Mouse (Mus musculus) neural tube, embryonic 12.5 days (tissue): ENCODE results near the gene Gria3. TPM values are rescaled to one million over a fixed set of nuclear protein-coding genes. Genes with fewer than 3 reads are reported as not detected.

Source experiments
- ATAC-seq: fragments of 200-750 bp; cut with Nextera tagmentation; 2 replicates; pipeline ENCODE4 v1.8.0; 2017; ENCODE audit warnings: low read depth, mild to moderate bottlenecking, moderate TSS enrichment, moderate library complexity; ENCODE audit not compliant: low FRiP score
- H3K27ac ChIP-seq: fragments of 300-500 bp; sonication (generic); 2 replicates; pipeline ENCODE4 v1.5.1; 2016
- H3K27me3 ChIP-seq: fragments of 300-500 bp; sonication (generic); replicated peaks from 2 replicates; pipeline ENCODE4 v1.6.1; 2016; ENCODE audit warnings: mild to moderate bottlenecking
- H3K36me3 ChIP-seq: fragments of 300-500 bp; sonication (generic); 2 replicates; pipeline ENCODE4 v1.6.1; 2016; ENCODE audit warnings: mild to moderate bottlenecking
- H3K4me1 ChIP-seq: fragments of 300-500 bp; sonication (generic); 2 replicates; pipeline ENCODE4 v1.6.1; 2016
- H3K4me2 ChIP-seq: fragments of 300-500 bp; sonication (generic); replicated peaks from 2 replicates; pipeline ENCODE4 v1.6.1; 2016; ENCODE audit warnings: mild to moderate bottlenecking
- H3K4me3 ChIP-seq: fragments of 300-500 bp; sonication (generic); 2 replicates; pipeline ENCODE4 v1.5.1; 2016
- H3K9ac ChIP-seq: fragments of 300-500 bp; sonication (generic); 2 replicates; pipeline ENCODE4 v1.6.1; 2016; ENCODE audit warnings: mild to moderate bottlenecking
- H3K9me3 ChIP-seq: fragments of 300-500 bp; sonication (generic); 2 replicates; pipeline ENCODE4 v1.6.1; 2016; ENCODE audit warnings: mild to moderate bottlenecking
- WGBS: fragments of 180-500 bp; shearing (Covaris S2); methylation state at CpG from one replicate; pipeline ENCODE4 v1.1.7; 2016; 5-methylcytosine and 5-hydroxymethylcytosine counted together
- polyA plus RNA-seq: library from polyadenylated mRNA; unstranded; fragments of >200 nt; fragmentation: Nextera tagmentation; extraction: Ambion mirVana; gene quantifications from 2 replicates; pipeline ENCODE4 v1.2.1, GENCODE M21; 2016

The Gria3 gene
- polyA plus RNA-seq, 1 experiment from 2014 or later, result 6.4 TPM

DNA sequence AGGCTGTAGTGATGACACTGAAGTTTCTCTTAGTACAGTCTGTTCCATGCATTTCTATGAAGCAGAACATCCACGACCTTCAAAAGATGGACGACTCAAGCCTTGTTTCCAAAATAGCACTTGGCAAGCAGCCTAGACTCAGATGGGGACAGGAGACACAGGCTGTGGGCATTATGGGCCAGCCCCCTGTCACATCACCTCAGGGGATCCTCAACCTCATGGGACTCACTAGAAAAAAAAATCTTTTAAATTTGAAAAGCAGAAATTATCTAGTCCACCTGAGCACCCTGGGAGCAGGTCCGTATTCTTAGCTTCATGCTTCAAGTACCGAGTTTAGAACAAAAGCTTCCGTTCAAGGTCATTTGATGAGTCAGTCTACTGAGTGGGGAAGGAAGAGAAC lies 38.2 kb downstream of the Gria3 start:
- ATAC-seq, result no peak
- Histone ChIP-seq H3K27ac (no peak overlapping the region), H3K27me3 (no peaks in the 10 kb centered on the region), H3K9me3 (no peaks in the 10 kb centered on the region), H3K4me1 (no peaks in the 10 kb centered on the region), H3K4me2 (no peak overlapping the region), H3K36me3 (no peaks in the 10 kb centered on the region), H3K4me3 (no peak overlapping the region), H3K9ac (no peak overlapping the region)
- 86% methylated on average over 5 of the region's 5 CpGs for WGBS

DNA sequence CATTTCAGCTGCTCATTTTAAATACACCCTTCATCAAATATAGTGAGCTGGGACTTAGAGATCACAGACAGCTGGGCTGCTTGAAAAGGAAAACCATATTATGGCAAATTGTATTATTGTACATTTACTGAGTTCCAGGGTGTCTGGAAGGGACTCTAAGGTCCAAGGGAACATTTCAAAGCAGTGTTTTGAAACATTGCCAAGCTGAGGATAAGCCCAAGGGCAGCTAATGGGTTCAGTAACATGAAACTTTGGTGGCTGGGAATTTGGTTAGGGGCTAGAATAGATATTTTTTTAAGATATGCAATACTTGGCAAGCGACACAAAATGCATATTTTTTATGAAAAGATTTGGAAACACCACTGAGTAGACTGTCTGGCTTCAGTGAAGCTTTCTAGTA lies 48.2 kb downstream of the Gria3 start:
- 71% methylated on average over 1 of the region's 1 CpGs for WGBS

GRCm38 (mm10) chrX:41477486-41477885 lies 76.8 kb downstream of the Gria3 start:
- 84% methylated on average over 2 of the region's 2 CpGs for WGBS
- no peak for ATAC-seq
- Histone ChIP-seq H3K4me3 (no peak overlapping the region), H3K9ac (no peak overlapping the region), H3K9me3 (no peaks in the 10 kb centered on the region), H3K27me3 (no peaks in the 10 kb centered on the region), H3K4me2 (no peak overlapping the region), H3K27ac (no peak overlapping the region), H3K4me1 (no peaks in the 10 kb centered on the region), H3K36me3 (no peaks in the 10 kb centered on the region)

More for the DNA sequence above, 48.2 kb downstream of the Gria3 start:
- H3K9ac ChIP-seq, result no peak overlapping the region
- no peak overlapping the region for H3K4me2 ChIP-seq
- H3K9me3 ChIP-seq, result no peaks in the 10 kb centered on the region
- no peak for ATAC-seq
- H3K27me3 ChIP-seq, result no peaks in the 10 kb centered on the region
- H3K4me3 ChIP-seq, result no peak overlapping the region
- no peaks in the 10 kb centered on the region for H3K36me3 ChIP-seq
- H3K4me1 ChIP-seq, result no peaks in the 10 kb centered on the region
- H3K27ac ChIP-seq, result no peak overlapping the region

- WGBS, result 80% methylated on average over 4 of the region's 4 CpGs
- no peak for ATAC-seq
Observed at GRCm38 (mm10) chrX:41496528-41496927, 95.9 kb downstream of the Gria3 start.

DNA sequence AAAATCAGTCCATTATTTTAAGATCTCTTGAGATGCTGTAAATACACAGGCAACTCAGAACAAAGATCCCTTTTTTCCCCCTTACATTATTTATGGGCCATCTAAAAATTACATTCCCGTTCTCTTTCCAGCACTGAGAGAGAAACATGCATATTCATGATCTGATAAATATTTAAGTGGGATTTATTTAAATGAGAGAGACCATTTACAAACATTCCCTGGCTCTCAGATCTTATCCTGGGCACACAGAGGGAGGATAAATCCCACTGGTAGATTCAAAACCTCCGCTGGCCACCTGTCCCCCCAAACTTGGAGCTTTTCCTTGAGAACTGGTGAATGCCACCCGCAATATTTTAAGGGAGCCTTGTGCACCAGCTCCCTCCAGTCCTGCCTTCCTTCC lies 104.7 kb downstream of the Gria3 start:
- H3K27ac ChIP-seq, result no peak overlapping the region
- no peak for ATAC-seq
- H3K36me3 ChIP-seq, result no peaks in the 10 kb centered on the region
- no peaks in the 10 kb centered on the region for H3K9me3 ChIP-seq
- H3K4me1 ChIP-seq, result no peaks in the 10 kb centered on the region
- H3K9ac ChIP-seq, result no peak overlapping the region
- no peak overlapping the region for H3K4me3 ChIP-seq
- WGBS, result 43% methylated on average over 3 of the region's 3 CpGs
- no peak overlapping the region for H3K4me2 ChIP-seq
- no peaks in the 10 kb centered on the region for H3K27me3 ChIP-seq

More at GRCm38 (mm10) chrX:41496528-41496927, 95.9 kb downstream of the Gria3 start:
- H3K9ac ChIP-seq, result no peak overlapping the region
- H3K36me3 ChIP-seq, result no peaks in the 10 kb centered on the region
- no peaks in the 10 kb centered on the region for H3K27me3 ChIP-seq
- no peak overlapping the region for H3K27ac ChIP-seq
- no peaks in the 10 kb centered on the region for H3K4me1 ChIP-seq
- no peaks in the 10 kb centered on the region for H3K9me3 ChIP-seq
- no peak overlapping the region for H3K4me3 ChIP-seq
- no peak overlapping the region for H3K4me2 ChIP-seq

GRCm38 (mm10) chrX:41507959-41508358 lies 107.3 kb downstream of the Gria3 start:
- no peak for ATAC-seq
- no peaks in the 10 kb centered on the region for H3K9me3 ChIP-seq
- H3K27me3 ChIP-seq, result no peaks in the 10 kb centered on the region
- H3K27ac ChIP-seq, result no peak overlapping the region
- H3K4me1 ChIP-seq, result no peaks in the 10 kb centered on the region
- H3K4me2 ChIP-seq, result no peak overlapping the region
- no peak overlapping the region for H3K4me3 ChIP-seq
- 71% methylated on average over 1 of the region's 1 CpGs for WGBS
- H3K36me3 ChIP-seq, result no peaks in the 10 kb centered on the region
- no peak overlapping the region for H3K9ac ChIP-seq

GRCm38 (mm10) chrX:41514982-41515381 lies 114.3 kb downstream of the Gria3 start:
- H3K9me3 ChIP-seq, result no peaks in the 10 kb centered on the region
- 72% methylated on average over 3 of the region's 3 CpGs for WGBS
- H3K27me3 ChIP-seq, result no peaks in the 10 kb centered on the region
- no peaks in the 10 kb centered on the region for H3K36me3 ChIP-seq
- no peaks in the 10 kb centered on the region for H3K4me1 ChIP-seq
- H3K4me2 ChIP-seq, result no peak overlapping the region
- H3K4me3 ChIP-seq, result no peak overlapping the region
- ATAC-seq, result no peak
- H3K27ac ChIP-seq, result no peak overlapping the region
- no peak overlapping the region for H3K9ac ChIP-seq

- 81% methylated on average over 2 of the region's 2 CpGs for WGBS
- Histone ChIP-seq H3K9me3 (no peaks in the 10 kb centered on the region), H3K27ac (no peak overlapping the region), H3K4me1 (no peaks in the 10 kb centered on the region), H3K27me3 (no peaks in the 10 kb centered on the region), H3K9ac (no peak overlapping the region), H3K4me3 (no peak overlapping the region), H3K4me2 (no peak overlapping the region), H3K36me3 (no peaks in the 10 kb centered on the region)
- ATAC-seq, result no peak
Observed at GRCm38 (mm10) chrX:41532511-41532910, 131.9 kb downstream of the Gria3 start.

GRCm38 (mm10) chrX:41535886-41536285 lies 135.2 kb downstream of the Gria3 start:
- H3K36me3 ChIP-seq, result no peaks in the 10 kb centered on the region
- 84% methylated on average over 2 of the region's 2 CpGs for WGBS

DNA sequence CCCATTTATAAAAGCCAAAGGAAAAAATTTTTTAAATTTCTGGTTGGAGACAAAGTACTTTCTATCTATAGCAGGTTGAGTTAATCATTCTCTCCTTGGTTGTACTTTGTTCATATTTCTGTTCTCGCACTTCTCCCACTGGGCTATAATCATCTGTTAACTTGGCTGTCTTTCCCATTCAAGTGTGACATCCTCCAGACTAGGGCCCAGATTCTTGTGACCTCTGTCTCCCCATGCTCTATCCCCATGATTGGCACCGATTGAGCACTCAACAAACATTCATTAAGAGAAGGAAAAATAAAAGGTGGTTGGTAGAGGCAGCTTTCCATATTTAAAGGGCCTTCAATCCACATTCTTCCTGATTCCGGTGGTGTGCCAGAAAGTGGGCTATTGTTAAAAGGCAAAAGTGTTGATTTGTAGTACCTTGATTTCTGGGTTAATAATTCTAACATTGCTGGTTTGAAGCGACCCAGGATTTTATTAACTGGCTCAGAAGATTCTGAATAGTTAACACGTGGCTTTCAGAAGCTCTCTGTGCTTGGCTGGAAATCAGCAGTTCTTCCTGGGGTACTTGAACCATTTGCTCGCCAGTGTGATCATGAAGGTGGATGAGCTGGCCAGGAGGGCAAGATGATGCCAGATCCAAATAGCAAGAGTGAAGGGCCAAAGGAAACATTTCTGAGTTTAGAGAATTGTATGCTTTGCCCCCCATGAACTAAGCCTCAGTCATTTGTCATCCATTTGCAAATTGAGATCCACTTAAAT lies 161.8 kb downstream of the Gria3 start:
- no peak for ATAC-seq
- Histone ChIP-seq H3K36me3 (no peaks in the 10 kb centered on the region), H3K4me1 (no peaks in the 10 kb centered on the region), H3K9me3 (no peaks in the 10 kb centered on the region), H3K4me2 (no peak overlapping the region), H3K27me3 (no peaks in the 10 kb centered on the region), H3K9ac (no peak overlapping the region), H3K27ac (no peak overlapping the region), H3K4me3 (no peak overlapping the region)
- 74% methylated on average over 6 of the region's 6 CpGs for WGBS

More at GRCm38 (mm10) chrX:41535886-41536285, 135.2 kb downstream of the Gria3 start:
- Histone ChIP-seq H3K27me3 (no peaks in the 10 kb centered on the region), H3K4me2 (no peak overlapping the region), H3K27ac (no peak overlapping the region), H3K9me3 (no peaks in the 10 kb centered on the region), H3K9ac (no peak overlapping the region), H3K4me3 (no peak overlapping the region), H3K4me1 (no peaks in the 10 kb centered on the region)
- no peak for ATAC-seq

GRCm38 (mm10) chrX:41564898-41565297 lies 164.2 kb downstream of the Gria3 start:
- no peak overlapping the region for H3K4me3 ChIP-seq
- no peak for ATAC-seq
- no peak overlapping the region for H3K27ac ChIP-seq
- H3K9ac ChIP-seq, result no peak overlapping the region
- no peaks in the 10 kb centered on the region for H3K27me3 ChIP-seq
- no peak overlapping the region for H3K4me2 ChIP-seq
- no peaks in the 10 kb centered on the region for H3K36me3 ChIP-seq
- no peaks in the 10 kb centered on the region for H3K4me1 ChIP-seq
- 86% methylated on average over 2 of the region's 2 CpGs for WGBS
- H3K9me3 ChIP-seq, result no peaks in the 10 kb centered on the region

DNA sequence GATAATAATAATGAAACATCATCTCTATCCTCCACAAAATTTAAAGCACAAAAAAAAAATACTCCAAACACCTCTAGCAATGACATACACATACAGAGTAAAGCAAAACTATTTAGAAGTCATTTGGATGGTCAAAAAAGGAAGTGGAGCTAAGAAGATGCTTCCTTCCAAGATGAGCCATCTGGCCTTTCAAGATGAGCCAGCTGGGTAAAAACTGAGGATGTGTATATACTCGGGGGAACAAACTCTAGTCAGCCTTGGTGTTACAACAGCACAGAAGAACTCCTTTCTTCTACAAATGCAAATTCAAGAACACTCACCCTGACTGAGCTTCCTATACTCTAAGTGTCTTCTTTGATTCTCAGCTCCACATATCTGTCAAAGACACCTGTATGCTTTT lies 172.4 kb downstream of the Gria3 start:
- H3K4me1 ChIP-seq, result no peaks in the 10 kb centered on the region
- H3K36me3 ChIP-seq, result no peaks in the 10 kb centered on the region
- no peak overlapping the region for H3K9ac ChIP-seq
- H3K27ac ChIP-seq, result no peak overlapping the region
- WGBS, result 78% methylated on average over 1 of the region's 1 CpGs
- H3K4me2 ChIP-seq, result no peak overlapping the region
- H3K9me3 ChIP-seq, result no peaks in the 10 kb centered on the region
- H3K4me3 ChIP-seq, result no peak overlapping the region
- ATAC-seq, result no peak
- H3K27me3 ChIP-seq, result no peaks in the 10 kb centered on the region

DNA sequence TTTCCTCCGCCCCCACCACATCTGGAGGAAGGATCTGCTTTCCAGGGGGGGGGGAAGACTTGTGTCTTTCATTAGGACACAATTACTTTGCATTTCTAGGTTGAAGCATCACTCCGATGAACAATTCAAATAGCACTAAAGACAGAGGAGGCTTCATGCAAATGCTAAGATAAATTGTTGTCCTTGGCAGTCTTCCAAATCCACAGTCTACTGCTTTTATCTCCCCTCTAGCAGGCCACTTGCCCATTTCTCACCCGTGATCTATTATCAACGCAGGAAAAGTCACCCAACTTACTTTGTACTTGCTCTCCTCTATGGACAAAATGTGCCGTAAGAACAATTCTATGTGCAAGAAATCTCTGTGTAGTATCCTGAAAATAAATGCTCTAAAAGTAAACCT lies 178.1 kb downstream of the Gria3 start:
- Histone ChIP-seq H3K4me3 (no peak overlapping the region), H3K36me3 (no peaks in the 10 kb centered on the region), H3K4me1 (no peaks in the 10 kb centered on the region), H3K9ac (no peak overlapping the region), H3K27me3 (no peaks in the 10 kb centered on the region), H3K27ac (no peak overlapping the region), H3K4me2 (no peak overlapping the region), H3K9me3 (no peaks in the 10 kb centered on the region)
- ATAC-seq, result no peak
- 66% methylated on average over 5 of the region's 5 CpGs for WGBS
